Comparison of ENCODE assay signal across 16 mouse cellular contexts in the genomic region with DNA sequence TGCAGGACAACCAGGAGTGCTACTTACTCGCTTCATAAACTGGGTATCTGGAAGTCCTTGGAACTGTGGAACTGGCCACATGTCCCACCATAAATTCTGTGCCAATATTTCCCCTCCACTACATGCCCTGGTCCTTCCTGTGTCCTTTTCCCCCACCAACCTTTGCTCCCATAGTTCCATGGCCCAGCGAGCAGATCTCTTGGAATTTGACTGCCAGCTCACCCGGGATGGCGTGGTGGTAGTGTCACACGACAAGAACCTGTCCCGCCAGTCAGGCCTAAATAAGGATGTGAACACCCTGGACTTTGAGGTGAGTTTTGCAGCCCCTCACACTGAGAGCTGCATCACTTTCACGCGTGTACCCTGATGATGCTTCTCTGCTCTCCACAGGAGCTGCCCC.
"Had no signal": no experiment of that assay in that cellular context is flagged by ENCODE, and none has a peak within 500 bp of the region (broad histone marks: within the 10 kb centered on the region; RNA-seq: fewer than 3 reads in every experiment).

No protein-coding gene starts in this region.

- H3K9ac ChIP-seq: liver, postnatal 0 days; lung, embryonic 15.5 days; midbrain, embryonic 13.5 days; midbrain, embryonic 15.5 days; neural tube, embryonic 12.5 days; stomach, embryonic 15.5 days had no signal

- DNase-seq: liver, postnatal 0 days; lung, adult 2 months; lung, postnatal 14 days; lung, postnatal 36 days; right cerebral cortex, postnatal 14 days; thymus, adult 18-20 months; thymus, postnatal 14 days; thymus, postnatal 36 days had no signal

- H3K27me3 ChIP-seq: lung, embryonic 15.5 days; megakaryocyte, embryonic 14.5 days; midbrain, embryonic 13.5 days; midbrain, embryonic 15.5 days; neural tube, embryonic 12.5 days; stomach, embryonic 15.5 days had no signal

- H3K9me3 ChIP-seq: lung, embryonic 15.5 days; megakaryocyte, embryonic 14.5 days; midbrain, embryonic 13.5 days; midbrain, embryonic 15.5 days; neural tube, embryonic 12.5 days; stomach, embryonic 15.5 days had no signal

- H3K4me3 ChIP-seq: lung, embryonic 15.5 days; megakaryocyte, embryonic 14.5 days; midbrain, embryonic 13.5 days; midbrain, embryonic 15.5 days; neural tube, embryonic 12.5 days; stomach, embryonic 15.5 days had no signal

- H3K4me2 ChIP-seq: lung, embryonic 15.5 days; midbrain, embryonic 11.5 days; midbrain, embryonic 13.5 days; midbrain, embryonic 15.5 days; neural tube, embryonic 12.5 days; stomach, embryonic 15.5 days had no signal

- H3K27ac ChIP-seq: lung, embryonic 15.5 days; macrophage; midbrain, embryonic 13.5 days; midbrain, embryonic 15.5 days; neural tube, embryonic 12.5 days; stomach, embryonic 15.5 days had no signal

- ATAC-seq: liver, postnatal 0 days; midbrain, embryonic 13.5 days; midbrain, embryonic 15.5 days had no signal
